Mouse (Mus musculus) thymus, adult 2 months (tissue): ENCODE data around the gene Edn2. TPM values are rescaled to one million over a fixed set of nuclear protein-coding genes. Genes with fewer than 3 reads are reported as not detected.

Source experiments
- DNase-seq: peaks from one replicate; pipeline ENCODE4 v3.0.0; 2021
- H3K27ac ChIP-seq: fragments of 200-500 bp; 2 replicates; pipeline ENCODE4 v1.5.1; 2012; ENCODE audit warnings: low read length, control low read depth; ENCODE audit not compliant: control insufficient read depth, insufficient read depth
- H3K27me3 ChIP-seq: fragments of 200-500 bp; 2 replicates; pipeline ENCODE4 v1.6.1; 2012; ENCODE audit warnings: mild to moderate bottlenecking, low read length, moderate library complexity, mixed read lengths; ENCODE audit not compliant: control insufficient read depth, insufficient read depth
- H3K36me3 ChIP-seq: fragments of 200-500 bp; 2 replicates; pipeline ENCODE4 v1.6.1; 2012; ENCODE audit warnings: mild to moderate bottlenecking, low read length, moderate library complexity; ENCODE audit not compliant: control insufficient read depth, insufficient read depth
- H3K4me1 ChIP-seq: fragments of 200-500 bp; replicated peaks from 2 replicates; pipeline ENCODE4 v1.6.1; 2012; ENCODE audit warnings: low read length; ENCODE audit not compliant: control insufficient read depth, insufficient read depth
- H3K4me3 ChIP-seq: fragments of 200-500 bp; 2 replicates; pipeline ENCODE4 v1.5.1; 2012; ENCODE audit warnings: mild to moderate bottlenecking, low read length, control low read depth, moderate library complexity; ENCODE audit not compliant: control insufficient read depth, insufficient read depth
- CTCF ChIP-seq: fragments of 200-500 bp; IDR thresholded peaks from 2 replicates; pipeline ENCODE4 v1.5.1; 2012; ENCODE audit warnings: mild to moderate bottlenecking, control low read depth, low read length, moderate library complexity, borderline replicate concordance; ENCODE audit not compliant: control insufficient read depth, poor library complexity, insufficient read depth; ENCODE audit errors: extremely low read depth
- POLR2A ChIP-seq: fragments of 200-500 bp; IDR thresholded peaks from 2 replicates; pipeline ENCODE4 v1.6.1; 2012; ENCODE audit warnings: mild to moderate bottlenecking, low read length, control low read depth, moderate library complexity; ENCODE audit not compliant: control insufficient read depth, poor library complexity, insufficient read depth; ENCODE audit errors: extremely low read depth
- WGBS: fragments of 180-500 bp; shearing (Covaris S2); methylation state at CpG from one replicate; pipeline ENCODE4 v1.1.7; 2018; 5-methylcytosine and 5-hydroxymethylcytosine counted together
- polyA plus RNA-seq: library from polyadenylated mRNA; depleted of rRNA; stranded (reverse); fragments of >200 nt; gene quantifications from 2 replicates; pipeline ENCODE4 v1.2.3, GENCODE M21; 2012

Edn2 gene
- polyA plus RNA-seq, 1 experiment: 1.2 TPM

- no peaks in the 10 kb centered on the region for H3K36me3 ChIP-seq
- 43% methylated on average over 4 of the region's 4 CpGs for WGBS
- no peaks in the 10 kb centered on the region for H3K4me1 ChIP-seq
- no peak overlapping the region for H3K27ac ChIP-seq
- DNase-seq: no peak
- H3K27me3 ChIP-seq: no peaks in the 10 kb centered on the region
- TF ChIP-seq CTCF: no peak
- no peak overlapping the region for H3K4me3 ChIP-seq
These were observed 25.9 kb downstream of the Edn2 start for GRCm38 (mm10) chr4:120186934-120187333.

GRCm38 (mm10) chr4:120188204-120188603 is 27.2 kb downstream of the Edn2 start:
- Histone ChIP-seq H3K27ac (no peak overlapping the region), H3K4me3 (no peak overlapping the region), H3K36me3 (no peaks in the 10 kb centered on the region), H3K27me3 (no peaks in the 10 kb centered on the region), H3K4me1 (no peaks in the 10 kb centered on the region)
- DNase-seq: no peak
- 64% methylated on average over 6 of the region's 6 CpGs for WGBS
- TF ChIP-seq CTCF (no peak), POLR2A (no peak)

GRCm38 (mm10) chr4:120188651-120189161 is 27.7 kb downstream of the Edn2 start:
- no peak overlapping the region for H3K27ac ChIP-seq
- no peaks in the 10 kb centered on the region for H3K36me3 ChIP-seq
- 17% methylated on average over 10 of the region's 10 CpGs for WGBS
- no peak for DNase-seq
- H3K4me1 ChIP-seq: no peaks in the 10 kb centered on the region
- TF ChIP-seq POLR2A (no peak), CTCF (no peak)
- H3K27me3 ChIP-seq: no peaks in the 10 kb centered on the region
- no peak overlapping the region for H3K4me3 ChIP-seq

GRCm38 (mm10) chr4:120189941-120190340 is 28.9 kb downstream of the Edn2 start:
- Histone ChIP-seq H3K4me3 (no peak overlapping the region), H3K36me3 (no peaks in the 10 kb centered on the region), H3K4me1 (no peaks in the 10 kb centered on the region), H3K27me3 (no peaks in the 10 kb centered on the region), H3K27ac (no peak overlapping the region)
- no peak for TF ChIP-seq POLR2A
- 57% methylated on average over 2 of the region's 2 CpGs for WGBS
- no peak for DNase-seq

GRCm38 (mm10) chr4:120191987-120192386 is 31.0 kb downstream of the Edn2 start:
- H3K27me3 ChIP-seq: no peaks in the 10 kb centered on the region
- TF ChIP-seq POLR2A: no peak
- no peak for TF ChIP-seq CTCF
- no peak overlapping the region for H3K4me3 ChIP-seq
- H3K4me1 ChIP-seq: no peaks in the 10 kb centered on the region
- no peaks in the 10 kb centered on the region for H3K36me3 ChIP-seq
- H3K27ac ChIP-seq: no peak overlapping the region
- no peak for DNase-seq
- WGBS: 89% methylated on average over 2 of the region's 2 CpGs

GRCm38 (mm10) chr4:120194026-120194425 is 33.0 kb downstream of the Edn2 start:
- H3K36me3 ChIP-seq: no peaks in the 10 kb centered on the region
- TF ChIP-seq CTCF (no peak), POLR2A (no peak)
- WGBS: 90% methylated on average over 5 of the region's 5 CpGs
- H3K27me3 ChIP-seq: no peaks in the 10 kb centered on the region
- no peaks in the 10 kb centered on the region for H3K4me1 ChIP-seq
- no peak overlapping the region for H3K27ac ChIP-seq
- no peak overlapping the region for H3K4me3 ChIP-seq
- DNase-seq: no peak

- Histone ChIP-seq H3K36me3 (no peaks in the 10 kb centered on the region), H3K4me3 (no peak overlapping the region), H3K27me3 (no peaks in the 10 kb centered on the region), H3K4me1 (no peaks in the 10 kb centered on the region), H3K27ac (no peak overlapping the region)
- DNase-seq: no peak
- TF ChIP-seq POLR2A: no peak
- no peak for TF ChIP-seq CTCF
These were observed 34.0 kb downstream of the Edn2 start for GRCm38 (mm10) chr4:120194965-120195364.
